Mouse (Mus musculus) frontal cortex, postnatal 10 days (tissue): ENCODE data around the gene 1810024B03Rik.
"Not testable (repeated sequence)": the region's sequence is repeated elsewhere in the genome, so short reads cannot be mapped to it uniquely, and the experiment has no call there.

ENCODE experiments used
- DNase-seq, 2 experiments: peaks; one replicate each; pipeline ENCODE4 v3.0.0; 2022; ENCODE audit warnings: low spot score in 2 of 2, mixed read lengths in 1 of 2

Gene 1810024B03Rik

DNA sequence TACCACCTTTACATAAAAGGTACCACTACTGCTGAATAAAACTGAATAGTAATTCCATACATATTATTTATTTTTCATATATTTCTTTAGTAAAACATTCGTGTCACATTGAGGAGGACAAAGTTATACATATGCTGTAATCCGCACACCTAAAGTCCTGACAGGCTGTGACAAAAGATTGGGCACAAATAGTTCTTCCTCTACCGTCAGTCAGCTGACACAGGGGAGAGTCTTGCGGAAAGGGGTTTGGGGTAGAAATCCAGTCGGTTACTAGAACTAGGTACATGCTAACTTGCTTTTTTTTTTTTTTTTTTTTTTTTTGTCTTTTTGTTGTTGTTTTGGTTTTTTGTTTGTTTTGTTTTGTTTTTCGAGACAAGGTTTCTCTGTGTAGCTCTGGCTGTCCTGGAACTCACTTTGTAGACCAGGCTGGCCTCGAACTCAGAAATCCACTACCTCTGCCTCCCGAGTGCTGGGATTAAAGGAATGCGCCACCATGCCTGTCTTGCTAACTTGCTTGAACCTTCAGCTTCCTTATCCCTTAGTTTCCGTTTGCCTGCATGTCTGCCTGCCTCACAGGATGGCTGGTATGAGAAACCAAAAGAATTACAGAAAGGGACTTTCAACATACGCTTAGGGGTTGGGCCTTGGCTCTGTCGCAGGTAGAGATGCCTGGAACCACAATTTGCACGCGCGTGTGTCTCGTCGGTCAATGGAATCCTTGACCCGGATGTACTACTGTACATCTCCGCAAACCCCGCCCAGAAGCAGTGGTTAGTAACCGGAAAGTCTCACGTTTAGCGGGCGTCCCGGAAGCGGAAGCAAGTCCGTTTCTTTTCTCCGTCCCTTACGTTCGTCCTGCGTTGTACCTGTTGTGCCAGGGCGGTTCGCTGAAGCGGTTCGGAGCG lies at the start of gene 1810024B03Rik, which contains the start of gene Snrnp200:
TSS of gene 1810024B03Rik (minus strand) at position 734 of the 905 bp plus-strand sequence.
TSS of gene Snrnp200 (plus strand) at position 840 of the 905 bp plus-strand sequence.
- DNase-seq = peak; percentile 92

DNA sequence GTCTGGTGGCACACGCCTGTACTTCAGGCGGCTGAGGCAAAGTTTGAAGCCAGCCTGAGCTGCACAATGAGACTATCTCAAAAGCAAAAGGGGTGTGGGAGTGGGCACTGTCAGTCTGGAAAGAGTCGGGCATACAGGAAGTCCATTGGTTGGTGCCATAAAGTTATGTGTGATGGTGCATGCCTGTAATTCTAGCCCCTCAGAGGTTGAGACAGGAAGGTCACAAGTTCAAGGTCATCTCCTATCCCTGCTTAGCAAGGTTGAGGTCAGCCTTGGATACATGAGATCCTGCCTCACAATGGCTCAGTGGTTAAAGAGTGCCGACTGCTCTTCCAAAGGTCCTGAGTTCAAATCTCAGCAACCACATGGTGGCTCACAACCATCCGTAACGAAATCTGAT lies 47.2 kb upstream of the 1810024B03Rik start:
- DNase-seq = no peak

DNA sequence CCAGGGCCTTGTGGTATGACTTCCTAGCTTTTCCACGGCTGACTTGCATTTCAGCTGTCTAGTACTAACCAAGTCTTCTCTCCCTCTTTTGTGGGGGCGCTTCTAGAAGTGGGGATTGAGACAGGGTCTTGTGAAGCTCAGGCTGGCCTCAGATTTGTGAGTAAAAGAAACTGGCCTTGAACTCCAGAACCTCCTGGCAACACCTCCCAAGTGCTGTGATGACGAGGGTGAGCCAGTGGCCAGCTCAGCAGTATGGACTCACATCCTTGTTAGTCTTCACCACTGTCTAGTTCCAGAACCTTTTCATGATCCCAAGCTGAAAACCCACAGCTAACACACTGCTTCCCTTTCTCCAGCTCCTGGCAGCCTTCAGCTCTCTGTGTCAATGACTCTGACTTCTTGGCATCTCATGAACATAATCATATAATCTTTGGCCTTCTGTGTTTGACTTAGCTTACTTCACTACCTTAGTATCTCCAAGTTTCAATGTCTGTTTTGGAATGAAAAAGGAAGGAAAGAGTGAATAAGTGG lies 46.6 kb upstream of the 1810024B03Rik start:
- no peak for DNase-seq

DNA sequence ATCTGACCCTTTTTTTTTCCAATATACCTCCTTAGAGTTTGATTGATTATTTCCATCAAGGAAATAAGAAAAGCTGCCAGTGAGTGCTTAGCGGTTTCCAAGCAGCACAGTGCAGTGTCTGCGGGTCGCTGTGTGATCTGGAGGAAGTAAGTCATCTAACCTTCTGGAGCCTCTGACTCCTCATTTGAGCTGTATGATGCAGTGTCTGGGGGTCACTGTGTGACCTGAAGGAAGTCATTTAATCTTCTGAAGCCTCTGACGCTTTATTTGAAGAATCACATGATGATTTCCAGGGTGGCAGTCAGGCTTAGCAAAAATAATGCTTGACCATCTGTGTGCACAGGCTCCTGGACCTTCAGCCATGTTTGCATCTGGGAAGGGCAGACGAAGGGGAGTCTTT lies 44.7 kb upstream of the 1810024B03Rik start:
- no peak for DNase-seq

DNA sequence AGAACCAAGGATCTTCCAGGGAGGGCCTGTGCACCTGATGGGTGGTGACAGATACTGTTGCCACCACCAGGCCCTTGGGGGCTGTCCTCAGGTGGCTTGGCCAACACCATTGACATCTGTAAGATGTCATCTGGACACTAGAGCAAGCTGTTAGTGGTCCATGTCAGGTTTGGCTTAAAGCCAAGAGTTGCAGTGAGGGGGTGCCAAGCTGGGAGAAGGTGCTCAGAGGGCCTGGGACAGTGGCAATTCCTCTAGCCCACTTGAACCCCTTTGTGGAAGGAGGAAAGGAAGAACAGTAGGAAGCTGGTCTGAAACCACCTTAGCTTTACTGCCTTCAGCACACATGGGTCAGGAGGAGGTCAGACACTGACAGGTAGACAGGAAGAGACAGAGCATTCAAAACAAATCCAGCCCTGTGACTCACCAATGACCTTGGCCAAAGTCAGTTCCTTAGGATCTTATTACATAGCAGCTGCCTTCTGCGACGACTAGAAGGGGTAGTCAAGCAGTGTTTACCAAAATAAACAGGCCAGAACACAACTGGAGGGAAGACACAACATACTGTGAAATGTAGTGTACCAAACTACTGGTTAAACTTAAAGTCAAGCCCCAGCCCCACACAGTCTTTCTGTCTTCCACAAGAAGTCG lies 43.9 kb upstream of the 1810024B03Rik start:
- DNase-seq = no peak

DNA sequence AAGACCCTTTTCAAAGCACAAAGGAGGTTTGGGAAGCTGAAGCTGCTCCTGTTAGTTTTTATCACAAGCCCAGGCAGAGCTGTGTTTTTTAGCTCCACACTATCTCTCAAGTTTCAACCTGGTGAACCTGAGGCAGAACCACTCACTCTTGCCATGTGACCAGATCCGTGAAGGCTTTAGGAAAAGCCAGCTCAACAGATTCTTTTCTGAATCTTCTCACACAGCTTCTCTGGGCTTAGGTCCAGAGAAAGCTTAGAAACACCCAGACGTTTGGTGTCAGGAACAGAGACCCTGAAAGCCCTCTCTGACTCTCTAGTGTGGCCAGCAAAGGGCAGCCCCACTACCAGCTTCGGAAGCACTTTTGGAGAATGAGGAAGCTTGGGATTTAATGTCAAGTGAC lies 43.4 kb upstream of the 1810024B03Rik start:
- no peak for DNase-seq

DNA sequence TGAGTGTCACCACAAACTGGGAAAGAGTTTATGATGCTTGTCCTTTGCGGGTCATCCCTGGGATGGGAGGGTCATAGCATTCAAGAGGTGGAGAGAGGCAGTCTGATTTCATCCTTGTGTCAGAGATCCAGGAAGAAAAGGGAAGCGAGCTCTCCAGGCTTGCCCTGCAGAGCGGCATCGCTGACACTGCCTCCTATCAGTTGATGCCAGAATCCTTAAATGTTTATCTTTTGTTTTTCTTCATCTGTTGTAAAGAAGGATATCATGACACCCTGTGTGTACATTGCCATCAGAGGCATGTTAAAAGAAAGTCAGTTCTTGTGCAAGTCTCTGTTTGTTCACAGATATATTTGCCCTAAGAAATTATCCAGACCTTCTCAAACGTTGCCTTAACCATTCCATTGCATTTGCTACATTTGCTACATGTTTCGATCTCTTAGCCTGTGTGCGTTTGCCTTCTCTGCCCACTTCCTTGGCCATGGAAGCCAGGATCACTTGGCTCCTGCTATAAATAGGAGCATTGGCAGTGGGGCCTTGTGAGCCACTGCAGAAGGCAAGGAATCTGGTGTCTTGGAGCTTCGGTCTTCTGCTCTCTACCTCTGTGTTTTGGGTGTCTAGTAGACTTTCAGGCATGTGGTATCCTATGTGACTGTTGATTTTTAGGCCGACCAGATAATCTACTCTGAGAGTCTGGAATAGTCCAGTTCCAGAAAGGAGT lies 42.4 kb upstream of the 1810024B03Rik start:
- no peak for DNase-seq

DNA sequence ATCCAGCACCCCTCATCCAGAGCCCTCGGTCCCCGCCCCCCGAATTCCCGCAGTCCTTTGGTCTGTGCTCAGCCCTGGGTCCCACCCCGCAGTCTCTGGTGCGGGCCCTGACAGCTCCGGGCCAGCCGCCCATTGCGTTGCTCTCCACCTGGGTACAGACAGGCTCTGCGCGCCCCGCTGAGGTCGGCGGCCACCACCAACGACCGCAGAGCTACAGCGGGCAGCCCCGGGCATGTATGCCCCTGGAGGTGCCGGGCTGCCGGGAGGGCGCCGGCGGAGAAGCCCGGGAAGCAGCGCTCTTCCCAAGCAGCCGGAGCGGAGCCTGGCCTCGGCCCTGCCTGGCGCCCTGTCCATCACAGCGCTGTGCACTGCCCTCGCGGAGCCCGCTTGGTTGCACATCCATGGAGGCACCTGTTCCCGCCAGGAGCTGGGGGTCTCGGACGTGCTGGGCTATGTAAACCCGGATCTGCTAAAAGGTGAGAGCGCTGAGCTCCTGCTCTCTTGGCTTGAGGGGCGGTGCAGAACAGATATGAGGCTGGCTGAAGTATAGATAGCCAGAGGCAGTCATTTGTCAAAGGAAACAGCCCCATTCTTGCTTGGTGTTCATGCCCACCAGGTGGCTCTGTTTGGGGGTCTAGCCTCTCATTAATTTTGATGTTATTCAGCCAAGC lies 40.4 kb upstream of the 1810024B03Rik start:
- peak; percentile 39 to 50 for DNase-seq

DNA sequence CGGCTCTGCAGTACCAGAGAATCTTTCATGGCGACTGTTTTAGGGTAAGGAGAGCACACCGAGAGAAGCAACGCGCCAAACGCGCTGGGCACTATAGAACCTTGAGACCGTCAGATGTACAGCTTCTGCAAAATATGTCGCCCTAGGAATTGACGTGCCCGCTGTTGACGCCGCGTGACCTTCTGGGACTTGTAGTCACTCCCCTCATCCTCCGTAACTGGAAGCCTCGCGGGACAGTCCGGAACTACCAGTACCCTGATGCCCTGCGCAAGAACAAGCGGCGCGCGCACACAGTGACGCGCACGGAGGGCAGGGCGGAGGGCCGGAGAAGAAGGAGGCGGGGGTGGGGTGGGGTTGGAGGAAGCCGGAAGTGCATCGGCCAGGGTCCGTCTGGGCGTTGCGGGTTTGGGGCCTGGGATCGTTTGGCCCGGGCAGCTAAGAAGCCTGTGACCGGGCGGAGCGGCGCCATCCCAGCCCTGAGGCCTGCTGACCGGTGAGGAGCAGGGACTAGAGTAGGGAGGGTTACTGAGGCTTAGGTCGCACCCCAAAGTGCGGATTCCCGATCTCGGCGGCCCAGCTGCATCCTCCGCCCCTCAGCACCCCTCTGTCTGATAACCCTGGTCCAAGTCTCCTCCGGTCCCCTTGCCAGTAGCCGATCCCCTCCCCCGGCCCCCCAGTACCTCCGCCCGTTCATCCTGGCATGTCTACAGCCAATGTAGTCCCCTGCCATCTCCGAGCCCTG lies 39.7 kb upstream of the 1810024B03Rik start, which contains the start of the genes Ciao1 and Tmem127:
TSS of gene Ciao1 (minus strand) at position 225 of the 742 bp plus-strand sequence.
TSS of gene Tmem127 (plus strand) at position 317 of the 742 bp plus-strand sequence.
- peak; percentile 96 to 97 for DNase-seq

DNA sequence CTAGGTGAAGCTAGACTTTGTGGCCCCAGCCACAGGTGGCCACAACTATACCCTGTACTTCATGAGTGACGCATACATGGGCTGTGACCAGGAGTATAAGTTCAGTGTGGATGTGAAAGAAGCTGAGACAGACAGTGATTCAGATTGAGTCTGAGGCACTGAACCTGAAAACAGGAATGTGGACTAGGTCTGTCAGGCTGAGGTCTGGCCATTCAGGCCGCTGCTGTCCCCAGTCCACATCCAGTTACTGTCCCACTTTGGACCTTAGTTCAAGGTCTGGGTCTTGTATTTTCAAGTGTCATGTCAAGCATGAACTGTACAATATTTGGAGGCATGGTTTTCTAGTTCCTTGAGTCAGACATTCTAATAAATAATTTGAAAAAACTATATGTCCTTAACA lies 32.0 kb upstream of the 1810024B03Rik start:
- DNase-seq = no peak

DNA sequence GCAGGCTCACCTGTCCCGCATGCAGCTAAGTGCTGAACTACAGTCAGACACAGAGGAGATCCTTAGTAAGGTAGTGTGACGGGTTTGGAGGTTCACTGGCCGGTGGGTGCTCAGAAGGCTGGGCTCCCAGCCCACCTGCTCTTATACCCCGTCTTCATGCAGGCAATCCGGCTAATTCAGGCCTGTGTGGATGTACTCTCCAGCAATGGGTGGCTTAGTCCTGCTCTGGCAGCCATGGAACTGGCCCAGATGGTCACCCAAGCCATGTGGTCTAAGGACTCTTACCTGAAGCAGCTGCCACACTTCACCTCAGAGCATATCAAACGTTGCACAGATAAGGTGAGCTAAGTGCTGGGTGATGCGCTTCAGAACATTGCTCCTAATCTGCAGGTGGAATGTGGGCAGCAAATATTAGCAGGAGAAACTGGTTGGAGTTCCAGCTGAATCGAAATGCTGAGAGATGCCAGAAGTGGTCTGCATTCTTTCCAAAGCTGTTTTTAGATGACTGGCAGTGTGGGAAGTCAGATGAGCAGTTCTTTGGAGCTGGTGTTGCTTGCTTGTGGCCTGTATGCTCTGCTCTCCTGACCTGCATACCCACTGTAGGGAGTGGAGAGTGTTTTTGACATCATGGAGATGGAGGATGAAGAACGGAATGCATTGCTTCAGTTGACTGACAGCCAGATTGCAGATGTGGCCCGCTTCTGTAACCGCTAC lies 30.0 kb upstream of the 1810024B03Rik start:
- no peak for DNase-seq

DNA sequence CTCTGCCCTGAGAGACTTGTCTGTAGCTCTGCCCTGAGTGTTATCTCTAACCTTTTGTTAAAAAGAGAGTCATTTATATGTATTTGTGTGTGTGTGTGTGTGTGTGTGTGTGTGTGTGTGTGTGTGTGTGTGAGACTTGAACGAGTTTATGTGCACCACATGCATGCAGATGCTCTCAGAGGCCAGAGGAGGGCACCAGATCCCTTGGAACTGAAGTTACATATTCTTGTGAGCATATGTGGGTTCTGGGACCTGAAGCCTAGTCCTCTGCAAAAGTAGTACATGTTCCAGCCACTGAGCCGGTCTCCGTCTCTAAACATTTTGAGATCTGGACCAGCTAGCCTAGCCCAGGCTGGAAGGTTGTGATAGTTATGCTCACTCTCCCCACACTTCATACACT lies 17.2 kb upstream of the 1810024B03Rik start:
- DNase-seq = no peak

DNA sequence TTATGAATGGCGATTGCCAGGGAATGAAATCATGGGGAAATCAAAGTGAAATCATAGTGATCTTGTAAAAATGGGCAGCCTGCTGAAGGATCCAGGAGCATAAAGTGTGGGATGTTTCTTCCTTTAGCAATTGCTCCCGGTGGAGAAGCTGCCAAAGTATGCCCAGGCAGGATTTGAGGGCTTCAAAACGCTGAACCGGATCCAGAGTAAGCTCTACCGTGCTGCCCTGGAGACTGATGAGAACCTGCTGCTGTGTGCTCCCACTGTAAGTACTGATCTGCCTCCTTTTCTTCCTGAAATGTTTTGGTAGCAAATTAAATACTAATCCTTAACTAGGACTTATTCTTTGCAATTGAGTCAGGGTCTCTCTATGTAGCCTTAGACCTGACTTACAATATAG lies 9.7 kb upstream of the 1810024B03Rik start:
- DNase-seq = no peak

DNA sequence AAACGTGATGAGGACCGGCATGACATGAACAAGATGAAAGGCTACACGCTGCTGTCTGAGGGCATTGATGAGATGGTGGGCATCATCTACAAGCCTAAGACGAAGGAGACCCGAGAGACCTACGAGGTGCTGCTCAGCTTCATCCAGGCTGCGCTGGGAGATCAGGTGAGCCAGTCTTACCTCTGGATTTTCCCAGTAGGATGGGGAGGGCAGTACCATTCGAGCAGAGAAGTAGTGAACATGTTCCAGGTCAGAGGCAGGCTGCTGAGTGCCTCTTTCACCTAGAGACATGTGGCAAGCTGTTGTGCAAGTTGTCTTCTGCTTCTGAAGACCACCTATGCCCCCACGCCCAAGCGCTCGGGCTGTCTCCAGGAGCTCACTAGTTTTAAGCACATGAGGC lies 2.6 kb upstream of the 1810024B03Rik start:
- no peak for DNase-seq

DNA sequence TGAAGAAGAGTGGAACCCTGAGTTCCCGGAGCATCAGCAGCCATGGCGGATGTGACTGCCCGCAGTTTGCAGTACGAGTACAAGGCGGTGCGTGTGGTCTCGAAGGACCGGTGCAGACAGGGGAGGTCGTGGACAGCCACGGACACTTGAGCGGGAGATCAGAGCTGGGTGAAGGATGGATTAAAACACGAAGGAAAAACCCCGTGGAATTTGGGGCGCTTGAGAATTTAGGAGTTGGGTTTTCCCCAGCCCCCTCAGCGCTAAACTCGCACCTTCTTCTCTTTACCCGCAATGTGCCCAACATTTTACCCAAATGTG lies 331 bp upstream of the 1810024B03Rik start:
- no peak for DNase-seq

DNA sequence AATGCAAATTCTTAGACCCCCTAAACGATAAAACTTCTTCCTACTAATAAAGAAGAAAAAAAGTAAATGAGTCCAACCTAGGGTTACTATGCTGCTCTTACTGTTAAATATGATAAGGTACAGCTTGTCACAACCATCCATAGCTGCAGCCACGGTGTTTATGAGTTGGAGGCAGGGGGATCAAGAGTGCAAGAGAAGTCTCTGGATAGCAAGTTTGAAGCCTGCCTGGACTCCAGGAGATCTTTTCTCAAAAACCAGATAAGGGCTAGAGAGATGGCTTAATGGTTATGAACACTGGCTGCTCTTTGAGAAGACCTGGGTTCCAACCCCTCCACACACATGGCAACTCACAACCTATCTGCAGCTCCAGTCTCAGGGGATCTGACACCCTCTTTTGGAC lies 1.2 kb downstream of the 1810024B03Rik start:
- DNase-seq = no peak

DNA sequence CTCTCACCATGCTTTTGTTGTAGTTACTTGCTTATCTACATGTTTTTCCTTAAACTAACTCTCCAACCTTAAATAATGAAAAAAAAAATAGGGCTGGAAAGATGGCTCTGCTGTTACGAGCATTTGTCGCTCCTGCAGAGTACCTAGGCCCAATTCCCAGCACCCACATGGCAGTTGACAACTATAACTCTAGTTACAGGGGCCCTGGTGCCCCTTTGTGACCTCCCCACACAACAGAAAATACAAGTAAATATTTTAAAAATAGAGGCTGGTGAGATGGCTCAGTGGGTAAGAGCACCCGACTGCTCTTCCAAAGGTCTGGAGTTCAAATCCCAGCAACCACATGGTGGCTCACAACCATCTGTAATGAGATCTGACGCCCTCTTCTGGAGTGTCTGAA lies 2.1 kb downstream of the 1810024B03Rik start:
- not testable (repeated sequence) for DNase-seq

DNA sequence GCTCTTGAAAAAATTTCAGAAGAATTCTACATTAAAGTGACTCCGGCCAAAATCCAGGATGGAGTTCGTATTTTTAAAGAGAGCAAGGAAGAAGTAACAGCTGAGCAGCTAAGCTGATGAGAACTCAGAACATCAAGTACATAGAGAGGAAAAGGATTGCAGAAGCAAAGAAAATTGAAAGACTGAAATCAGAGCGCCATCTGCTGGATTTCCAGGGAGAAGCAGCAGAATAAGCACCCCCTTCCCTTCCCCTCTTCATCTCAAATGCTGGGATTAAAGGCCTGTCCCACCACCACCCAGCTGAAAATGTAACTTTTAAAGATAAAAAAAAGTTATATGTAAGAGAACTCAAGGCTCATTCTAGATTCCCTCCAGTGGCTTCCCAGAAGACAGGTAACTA lies 3.1 kb downstream of the 1810024B03Rik start:
- DNase-seq = peak in 1 of 2 experiments; percentile 47

DNA sequence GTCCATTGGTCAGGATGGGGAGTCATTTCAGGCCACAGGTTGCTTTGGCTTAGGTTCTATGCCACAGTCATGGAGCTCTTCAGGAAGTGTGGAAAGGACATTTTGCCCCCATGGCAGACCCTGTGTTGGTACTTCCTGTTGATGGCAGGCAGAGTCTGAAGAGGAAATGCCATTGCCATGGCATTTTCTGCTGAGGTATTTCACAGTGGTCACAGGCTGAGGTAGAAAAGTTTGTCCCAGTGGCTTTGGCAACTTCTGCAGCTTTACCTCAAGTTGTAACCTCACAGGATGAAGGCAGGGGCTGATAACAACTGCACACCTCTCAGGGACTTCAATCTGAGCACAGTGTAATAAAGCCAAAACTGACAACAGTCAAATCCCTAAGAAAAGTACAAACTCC lies 18.5 kb downstream of the 1810024B03Rik start:
- DNase-seq = no peak
